Mouse (Mus musculus) adrenal gland, adult 18-20 months (tissue): Measurements from ENCODE around the gene Hk1. TPM values are rescaled to one million over a fixed set of nuclear protein-coding genes. Genes with fewer than 3 reads are reported as not detected.
A peak's percentile ranks its signal among the peaks of the same experiment; 100 is the strongest.

ENCODE experiments used
- DNase-seq, 2 experiments: peaks; one replicate each; pipeline ENCODE4 v3.0.0; 2021 to 2022; ENCODE audit warnings: low spot score in 2 of 2
- long read RNA-seq, 2 experiments: library from polyadenylated mRNA; stranded (forward); transcript quantifications; one replicate each; pipeline ENCODE4 v2.0.0; 2021
- total RNA-seq, 2 experiments: library from RNA; stranded (reverse); gene quantifications; 1 replicate in 1 of 2; 2 replicates in 1 of 2; pipeline ENCODE4 v1.2.3; 2021

Hk1 gene
- total RNA-seq = 10 to 100 TPM; 26.2 to 30.2 TPM
- long read RNA-seq, experiment 1, full-length matches to known transcripts = 39 of 42 reads
- long read RNA-seq, experiment 1, partial matches to known transcripts = 2 of 42 reads
- long read RNA-seq, experiment 1, other reads (novel, unspliced or antisense) = 1 of 42 reads
- long read RNA-seq, experiment 2, full-length matches to known transcripts = 79 of 100 reads
- long read RNA-seq, experiment 2, partial matches to known transcripts = 13 of 100 reads
- long read RNA-seq, experiment 2, other reads (novel, unspliced or antisense) = 8 of 100 reads

DNA sequence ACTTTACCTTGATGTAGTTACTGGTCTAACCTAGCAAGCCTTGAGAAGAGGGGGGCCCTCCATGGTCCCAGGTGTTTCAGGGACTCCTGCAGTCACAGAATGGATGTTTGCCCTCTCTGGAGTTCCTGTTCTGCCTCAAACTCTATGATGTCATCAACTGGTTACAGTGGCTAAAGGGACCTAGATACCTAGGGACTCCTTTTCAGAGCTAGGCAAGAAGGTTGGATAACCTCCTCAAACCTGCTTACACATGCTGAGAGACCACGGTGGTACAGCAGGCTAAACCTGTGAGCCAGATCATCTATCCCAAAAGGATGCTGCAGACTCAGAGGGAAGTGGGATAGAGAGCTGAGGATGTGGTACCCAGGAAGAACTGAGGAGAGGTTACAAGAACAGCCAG is at the start of gene Hk1:
TSS of gene Hk1 (minus strand) at position 101 of the 400 bp plus-strand sequence.
- no peak for DNase-seq

DNA sequence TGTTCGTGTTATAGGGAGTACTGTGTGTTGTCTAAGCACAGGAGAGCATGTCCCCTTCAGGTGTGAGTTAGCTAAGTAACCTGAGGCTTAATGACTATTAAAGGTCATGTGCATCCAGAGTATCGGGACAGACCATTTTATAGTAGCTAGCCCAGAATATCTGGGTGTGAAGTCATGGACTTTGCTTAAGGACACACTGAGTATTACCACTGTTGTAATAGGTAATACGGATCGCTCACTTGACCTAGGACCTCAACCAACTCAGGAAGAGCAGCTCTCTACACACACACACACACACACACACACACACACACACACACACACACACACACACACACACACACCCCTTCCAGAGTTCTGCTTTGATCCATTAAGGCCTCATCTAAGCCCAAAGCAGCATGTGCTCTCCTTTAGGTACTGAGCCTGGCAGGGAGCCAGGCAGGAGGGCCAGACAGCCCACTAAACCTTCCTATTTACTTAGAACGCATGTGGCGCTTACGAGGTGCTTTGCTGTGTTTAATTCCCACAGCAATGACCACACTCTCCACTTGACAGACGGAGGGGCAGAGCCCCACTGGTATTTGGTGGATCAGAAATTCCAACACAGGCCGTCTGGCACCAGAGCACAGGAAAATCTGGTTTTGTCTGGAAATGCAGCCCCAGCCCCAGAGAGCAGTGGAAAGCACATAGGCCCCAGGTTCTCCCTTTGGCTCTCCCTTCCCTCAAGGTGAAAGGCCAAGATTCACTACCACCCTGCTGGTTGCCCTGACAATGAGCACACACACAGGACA is 45.6 kb upstream of the Hk1 start:
- no peak for DNase-seq

DNA sequence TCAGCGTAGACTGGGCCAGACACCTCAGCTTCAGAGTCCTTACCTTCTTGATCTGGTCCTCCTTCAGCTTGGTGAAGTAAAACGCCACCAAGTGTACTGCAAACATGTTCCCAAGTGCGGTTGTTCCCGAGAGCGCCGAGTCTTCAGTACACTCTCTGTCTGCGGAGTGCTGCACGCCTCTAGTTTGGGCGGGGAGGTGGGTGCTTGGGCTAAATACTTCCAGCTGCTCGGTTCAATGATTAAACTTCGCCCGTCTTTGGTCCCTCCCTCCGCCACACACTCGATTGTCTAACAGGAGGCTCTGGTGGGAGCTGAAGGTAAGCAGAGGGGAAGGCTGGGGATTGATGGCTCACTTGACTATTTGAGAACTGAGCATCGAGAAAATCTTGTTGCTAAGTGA is 42.5 kb upstream of the Hk1 start, which contains the start of gene Hkdc1:
TSS of gene Hkdc1 (minus strand) at position 237 of the 400 bp plus-strand sequence.
- no peak for DNase-seq

DNA sequence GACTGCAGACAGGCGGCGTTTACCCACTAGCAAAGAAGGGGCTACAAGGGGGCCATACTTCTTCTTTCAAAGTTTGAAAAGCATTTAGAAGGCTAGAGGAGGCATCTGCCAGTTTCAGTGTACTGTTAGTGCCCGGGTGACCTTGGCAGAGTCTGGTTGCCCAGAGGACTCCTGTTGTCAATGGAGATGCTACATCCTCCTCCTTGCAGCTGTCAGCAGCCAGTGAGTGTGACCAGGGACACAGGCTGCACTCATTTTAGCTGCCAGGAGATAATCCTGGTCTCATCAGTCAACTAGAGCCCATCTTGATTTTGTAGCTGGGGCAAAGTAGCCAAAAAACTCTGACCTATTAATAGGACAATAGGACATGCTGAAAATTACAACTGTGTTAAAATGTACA is 41.4 kb upstream of the Hk1 start:
- DNase-seq = no peak

DNA sequence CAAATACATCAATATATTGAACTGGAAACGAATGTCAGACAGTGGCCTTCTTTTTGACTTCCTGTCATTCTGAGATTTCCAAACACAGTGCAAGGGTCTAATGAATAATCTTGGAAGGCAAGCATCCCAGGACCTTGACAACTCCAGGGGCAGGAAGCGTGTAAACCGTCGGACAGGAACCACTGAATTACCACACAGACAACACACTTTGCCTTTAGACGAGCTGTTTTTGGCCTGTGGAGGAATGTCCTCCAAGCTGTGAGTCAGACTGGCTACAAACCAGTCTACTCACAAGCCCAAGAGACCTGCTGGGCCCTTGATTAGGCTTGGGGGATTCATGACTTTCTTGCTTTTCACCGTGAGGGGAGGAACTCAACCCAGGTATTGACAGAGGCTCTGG is 40.7 kb upstream of the Hk1 start:
- DNase-seq = no peak

DNA sequence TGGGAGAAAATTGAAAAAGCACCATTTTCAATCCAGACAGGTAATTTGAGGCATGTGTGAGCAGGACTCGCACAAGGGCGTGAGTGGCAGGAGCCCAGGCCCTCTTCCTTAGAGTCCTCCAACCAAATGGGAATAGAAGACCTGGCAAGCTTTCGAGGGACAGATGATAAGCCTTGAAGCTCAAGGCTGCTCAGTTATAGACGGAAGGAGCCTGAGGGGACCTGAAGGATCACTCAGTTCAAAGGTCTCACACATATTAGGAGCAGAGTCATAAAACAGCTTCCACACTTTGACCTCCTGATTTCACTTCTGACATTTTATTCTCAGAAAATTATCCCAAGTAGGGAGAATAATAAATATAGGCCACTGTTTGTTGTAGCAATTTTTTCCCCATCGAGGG is 39.7 kb upstream of the Hk1 start:
- no peak for DNase-seq

DNA sequence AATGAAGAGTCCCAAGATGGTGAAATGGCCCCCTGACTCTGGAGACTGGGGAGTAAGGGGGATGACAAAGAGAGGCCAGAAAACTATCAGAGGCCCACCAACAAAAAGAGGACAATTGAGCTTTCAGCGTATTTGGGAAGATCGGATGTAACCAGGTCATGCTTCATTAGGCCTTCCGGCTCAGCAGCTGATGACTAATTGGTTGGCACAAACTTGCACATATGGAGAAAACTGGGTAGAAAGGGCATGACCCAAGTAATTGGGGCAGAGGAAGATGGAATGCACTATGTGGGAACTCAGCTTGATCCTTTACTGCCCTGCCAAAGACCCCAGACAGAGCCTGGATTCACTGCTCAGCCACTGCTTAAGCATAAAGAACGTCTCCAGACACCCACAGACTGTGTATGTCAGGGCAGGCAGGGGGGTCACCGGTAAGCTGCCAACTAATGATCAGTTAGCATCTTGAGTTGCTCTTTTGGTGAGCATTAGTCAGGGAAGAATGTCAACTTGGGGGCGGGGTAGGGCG is 39.2 kb upstream of the Hk1 start:
- no peak for DNase-seq

DNA sequence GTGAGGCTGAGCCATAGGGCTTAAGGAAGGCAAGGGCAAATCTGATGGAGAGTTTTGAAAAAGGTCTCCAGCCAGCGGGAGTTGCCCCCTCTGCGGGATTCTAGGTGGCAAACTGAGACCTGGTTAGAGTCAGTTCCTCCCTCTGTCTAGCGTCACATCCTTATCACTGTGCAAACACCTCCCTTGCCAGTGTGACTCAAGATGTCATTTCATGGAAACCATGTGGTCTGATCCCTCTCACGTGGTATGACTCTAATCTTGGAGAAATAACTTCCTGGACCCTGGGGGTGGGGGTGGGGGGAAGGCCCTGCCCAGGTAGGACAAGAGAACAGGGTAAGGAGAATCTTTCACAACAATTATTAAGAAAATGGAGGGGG is 33.9 kb upstream of the Hk1 start:
- DNase-seq = no peak

DNA sequence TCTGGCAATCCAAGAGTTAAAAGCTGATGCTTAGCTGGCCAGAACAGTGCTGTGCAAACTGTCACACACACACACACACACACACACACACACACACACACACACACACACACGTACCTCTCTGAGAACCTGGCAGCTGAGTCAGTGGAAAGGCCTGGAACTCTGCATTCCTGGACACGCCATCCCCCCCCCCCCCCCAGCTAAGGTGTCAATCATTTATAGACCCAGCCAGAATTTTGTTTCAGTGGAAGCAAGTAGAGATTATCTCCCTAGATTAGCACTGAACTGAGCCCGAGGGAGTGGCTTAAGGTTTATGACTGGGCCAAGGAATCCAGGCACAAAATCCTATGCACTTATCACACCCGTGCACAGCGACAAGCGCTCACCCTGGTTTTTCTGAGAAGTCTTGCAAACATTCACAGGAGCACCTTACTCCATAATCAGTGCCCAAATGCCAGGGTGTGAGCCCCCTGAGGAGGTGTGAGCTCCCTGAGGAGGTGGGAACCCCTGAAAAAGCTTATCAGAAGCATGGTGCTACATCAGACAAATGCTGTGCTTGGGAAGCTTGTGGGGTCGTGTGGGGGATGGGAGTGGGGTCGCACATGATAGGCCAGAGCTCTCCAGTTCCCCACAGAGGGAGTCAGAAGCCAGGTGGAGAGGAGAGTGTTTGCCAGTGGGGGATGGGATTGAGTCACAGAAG is 33.3 kb upstream of the Hk1 start:
- DNase-seq = no peak

DNA sequence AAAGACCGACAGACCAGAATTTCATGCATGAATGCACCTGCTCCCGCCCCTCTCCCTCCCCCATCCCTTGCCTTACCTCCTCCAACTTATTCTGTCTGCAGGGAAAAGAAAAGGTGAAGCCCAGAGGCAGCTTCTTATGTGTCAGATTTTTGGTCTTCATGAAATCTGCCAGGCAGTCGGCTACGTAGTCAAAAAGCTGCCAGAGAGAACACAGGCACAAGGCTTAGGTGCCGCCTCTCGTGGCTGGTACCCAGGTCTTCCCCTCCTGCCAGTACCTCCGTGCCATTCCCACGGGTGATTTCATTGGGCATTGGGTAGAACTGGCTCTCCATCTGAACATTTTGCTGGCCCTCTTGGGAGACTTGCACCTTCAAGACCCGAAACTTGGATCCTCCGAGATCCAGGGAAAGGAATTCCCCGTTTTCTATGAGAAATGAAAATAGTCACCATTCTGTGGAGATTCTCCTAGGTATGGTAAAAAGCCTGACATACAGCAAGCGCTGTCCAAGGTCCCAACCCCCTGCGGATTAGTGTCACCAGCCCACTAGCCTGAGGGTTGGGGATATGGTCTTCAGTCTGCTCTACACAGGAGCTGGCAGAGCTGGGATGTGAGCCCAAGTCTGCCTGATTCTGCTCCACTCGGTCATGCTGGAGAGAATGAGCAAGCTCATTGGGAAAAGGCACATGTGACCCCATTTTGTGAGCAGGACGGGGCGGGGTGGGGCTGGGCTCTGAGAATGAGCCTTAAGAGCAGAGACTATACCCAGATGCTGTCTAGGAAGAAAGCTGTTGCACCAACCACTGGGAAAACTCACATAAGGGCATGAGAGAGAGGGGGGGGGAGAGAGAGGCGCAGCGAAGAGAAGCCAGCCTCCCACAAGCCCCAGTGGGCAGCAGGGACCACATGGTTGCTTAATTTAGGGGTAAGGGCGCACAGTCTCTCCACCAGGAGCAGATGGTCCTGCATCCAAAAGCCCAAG is 32.0 kb upstream of the Hk1 start:
- no peak for DNase-seq

DNA sequence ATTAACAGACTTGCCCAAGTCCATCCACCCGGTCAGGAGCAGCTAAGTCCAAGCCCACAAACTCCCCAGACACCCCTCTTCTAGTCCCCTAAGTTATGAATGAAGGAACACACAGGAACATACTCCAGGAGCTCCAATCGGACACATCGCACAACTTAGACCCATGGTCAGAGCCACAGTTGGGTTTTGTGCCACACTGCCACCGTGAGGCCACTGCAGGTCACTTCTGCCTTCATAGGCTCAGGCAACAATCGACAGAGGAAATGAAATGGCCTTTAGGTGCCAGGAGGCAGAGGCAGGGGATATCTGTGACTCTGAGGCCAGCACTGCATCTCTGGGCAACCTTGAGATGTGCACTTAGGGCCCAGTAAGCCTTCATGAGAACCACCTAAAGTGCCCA is 31.2 kb upstream of the Hk1 start:
- DNase-seq = peak; percentile 55 to 62

DNA sequence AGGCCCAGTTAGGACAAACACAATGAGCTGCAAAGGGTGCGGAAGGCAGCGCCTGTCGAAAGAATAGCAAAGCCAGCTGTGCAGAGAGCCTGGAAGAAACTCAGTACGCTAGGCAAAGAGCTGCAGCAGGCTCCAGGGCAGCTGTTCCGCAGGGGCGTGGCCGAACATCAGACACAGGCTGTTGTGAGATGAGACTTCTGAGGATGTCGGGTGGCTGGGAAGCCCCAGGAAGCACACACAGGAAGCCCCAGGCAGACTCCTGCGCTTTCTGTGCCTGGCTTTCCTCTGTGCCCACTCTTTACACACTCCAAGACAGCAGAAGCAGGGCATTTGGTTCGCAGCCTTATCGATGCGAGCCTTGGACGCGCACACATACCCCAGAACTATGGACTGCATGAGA is 25.2 kb upstream of the Hk1 start:
- no peak for DNase-seq

DNA sequence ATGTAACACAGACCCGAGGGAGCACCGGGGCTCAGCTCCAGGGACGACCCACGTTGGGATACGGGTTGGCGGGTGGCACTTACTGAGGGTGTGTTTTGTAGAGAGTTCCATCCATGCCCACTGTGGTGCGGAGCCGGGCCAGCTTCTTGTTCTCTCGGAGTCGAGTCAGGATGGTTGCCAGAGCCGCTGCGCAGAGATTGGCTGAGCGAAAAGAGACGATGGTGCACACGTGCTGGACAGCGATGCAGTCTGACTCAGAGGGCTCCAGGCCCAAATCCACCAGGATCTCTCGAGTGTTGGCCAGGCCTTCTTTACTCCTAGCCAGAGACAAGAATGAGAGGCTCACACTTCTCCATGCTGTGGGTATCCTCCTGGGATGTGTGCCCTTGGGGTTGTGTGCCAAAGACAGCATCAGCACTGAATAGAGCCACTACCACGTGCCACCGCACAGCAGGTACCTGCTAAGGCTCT is 22.0 kb upstream of the Hk1 start:
- DNase-seq = no peak

DNA sequence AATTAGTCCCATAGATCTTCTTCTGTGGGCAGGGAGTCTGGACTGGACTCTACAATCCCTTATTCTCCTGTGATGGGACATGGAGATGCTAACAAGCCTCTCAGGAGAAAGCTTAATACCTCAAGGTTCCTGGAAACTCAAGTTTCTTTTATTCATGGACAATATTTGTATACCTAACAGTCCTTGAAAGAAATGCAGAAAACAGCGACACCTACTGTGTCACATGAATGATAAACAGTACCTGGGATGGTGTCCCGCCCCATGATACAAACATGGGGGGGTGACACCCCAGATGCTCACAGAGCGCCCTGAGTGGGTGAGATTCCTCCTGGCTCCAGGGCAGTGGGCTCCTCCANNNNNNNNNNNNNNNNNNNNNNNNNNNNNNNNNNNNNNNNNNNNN is 3.3 kb upstream of the Hk1 start:
- no peak for DNase-seq

DNA sequence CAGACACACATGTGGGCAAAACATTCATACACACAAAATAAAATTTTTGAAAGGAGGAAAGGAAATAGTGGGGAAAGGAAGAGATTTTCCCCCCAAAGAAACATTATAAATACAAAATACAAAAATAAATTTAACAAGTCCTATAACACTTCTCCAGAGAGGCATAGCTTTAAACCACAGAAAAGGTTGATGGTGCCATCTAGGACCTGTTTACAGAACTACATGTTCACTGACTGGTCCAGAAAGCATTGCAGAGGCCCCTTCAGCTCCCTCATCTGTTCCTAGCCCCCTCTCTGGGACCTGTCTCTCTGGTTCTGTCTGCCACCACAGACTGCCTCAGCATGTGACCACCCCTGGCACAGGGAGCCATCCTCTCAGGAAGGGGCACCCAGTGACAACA is 1.2 kb upstream of the Hk1 start:
- DNase-seq = no peak

DNA sequence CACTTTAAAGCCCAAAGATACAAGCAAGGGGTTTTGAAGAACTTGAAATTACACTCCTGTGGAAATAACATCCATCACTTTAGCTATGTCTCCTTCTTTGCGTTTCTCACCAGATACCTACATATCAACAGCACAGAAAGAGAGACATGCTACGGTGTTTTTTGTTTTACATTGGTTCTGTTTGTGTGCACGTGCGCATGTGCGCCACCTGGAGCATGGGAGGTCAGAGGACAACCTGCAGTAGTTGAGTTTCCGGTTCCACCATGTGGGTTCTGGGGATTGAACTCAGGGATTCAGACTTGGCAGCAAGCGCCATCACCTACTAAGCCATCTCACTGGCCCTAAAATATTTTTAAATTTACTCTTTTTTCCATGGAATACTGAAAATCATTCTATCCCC is 20.9 kb downstream of the Hk1 start:
- no peak for DNase-seq

DNA sequence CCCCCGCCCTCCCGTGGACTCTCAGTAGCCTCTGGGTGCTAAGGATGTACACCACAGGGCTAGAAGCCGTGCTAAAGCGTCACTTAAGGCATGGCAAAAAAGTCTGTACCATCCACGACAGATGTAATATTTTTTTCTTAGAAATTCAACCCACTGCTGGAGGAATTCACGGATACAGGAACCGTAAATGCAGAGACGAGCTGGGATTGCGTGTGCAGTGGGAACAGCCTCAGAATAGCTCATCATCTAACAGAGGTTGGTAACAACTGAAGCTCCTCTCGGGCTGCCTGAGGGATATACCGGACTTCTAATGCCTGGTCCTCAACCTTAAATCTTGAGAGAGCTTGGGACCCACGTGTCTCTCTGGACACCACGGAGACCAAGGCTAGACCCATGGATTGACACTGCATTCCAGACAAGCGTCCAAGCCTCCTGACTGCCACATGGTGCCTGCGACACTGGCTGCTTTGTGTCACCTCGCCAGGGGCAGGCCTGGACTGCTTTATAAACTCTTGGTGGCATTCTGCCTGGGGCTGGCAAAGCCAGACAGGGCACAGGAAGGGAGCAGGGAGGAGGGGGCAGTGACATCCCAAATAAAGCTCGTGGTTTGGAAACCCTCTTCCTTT is 23.5 kb downstream of the Hk1 start:
- no peak for DNase-seq

DNA sequence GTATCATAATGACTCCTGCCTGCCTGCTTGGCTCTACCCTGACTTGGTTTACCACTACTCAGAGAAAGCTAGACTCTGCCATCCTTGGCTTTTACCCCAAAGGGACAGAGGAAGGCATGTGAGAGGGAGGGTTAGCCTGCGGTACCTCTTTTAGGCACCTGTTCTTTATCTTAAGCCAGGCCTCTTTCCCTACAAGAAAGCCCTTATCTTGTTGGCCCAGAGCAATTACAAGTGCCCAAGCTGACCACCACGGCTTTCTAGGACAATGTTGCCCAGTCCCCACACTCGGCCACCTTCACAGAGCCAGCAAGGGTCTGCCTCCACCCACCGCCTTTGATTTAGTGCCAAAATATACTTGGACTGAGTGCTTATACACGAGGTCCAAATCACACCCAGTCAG is 34.6 kb downstream of the Hk1 start:
- no peak for DNase-seq

DNA sequence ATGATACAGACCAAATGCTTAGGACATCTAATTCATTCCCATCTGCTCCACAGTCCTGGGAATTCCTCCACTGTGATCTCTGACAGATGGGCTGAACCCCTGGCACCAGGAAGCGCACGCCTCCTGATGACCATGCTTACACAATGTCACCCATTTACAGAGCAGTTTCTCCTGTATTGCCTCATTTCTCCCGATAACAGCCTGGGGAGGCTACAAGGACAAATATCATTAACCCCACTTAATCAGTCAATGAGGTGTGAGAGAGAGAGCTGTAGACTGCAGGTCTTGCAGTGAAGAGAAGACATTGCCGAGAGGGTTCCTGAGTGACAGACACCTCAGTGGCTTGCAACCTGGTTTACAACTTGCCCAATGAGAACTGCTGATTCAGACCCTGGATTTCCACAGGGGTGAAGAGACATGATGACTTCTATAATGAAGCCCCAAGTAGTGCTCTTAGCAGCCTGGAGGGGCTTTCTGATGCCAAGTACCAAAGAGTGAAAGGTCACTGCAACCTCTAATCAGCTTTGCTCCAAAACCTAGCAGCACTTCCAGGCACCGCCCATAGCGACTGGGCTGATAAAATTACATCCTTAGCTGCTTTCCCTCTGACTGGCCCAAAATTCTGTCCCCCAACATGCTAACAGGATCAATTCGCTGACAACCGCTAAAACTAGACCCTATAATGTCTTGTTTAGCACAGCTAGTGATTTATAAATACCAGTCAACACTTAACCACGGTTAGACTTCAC is 35.5 kb downstream of the Hk1 start:
- no peak for DNase-seq
